Mouse (Mus musculus) CD4-positive helper T cell, adult 2 months (primary cell): ENCODE measurements around the gene Nalcn.
"Not testable (repeated sequence)": the region's sequence is repeated elsewhere in the genome, so short reads cannot be mapped to it uniquely, and the experiment has no call there.

Source experiments
- DNase-seq: peaks from one replicate; pipeline ENCODE4 v3.0.0-alpha.2; 2012; ENCODE audit warnings: low read depth, missing footprints, low spot score

Nalcn gene

DNA sequence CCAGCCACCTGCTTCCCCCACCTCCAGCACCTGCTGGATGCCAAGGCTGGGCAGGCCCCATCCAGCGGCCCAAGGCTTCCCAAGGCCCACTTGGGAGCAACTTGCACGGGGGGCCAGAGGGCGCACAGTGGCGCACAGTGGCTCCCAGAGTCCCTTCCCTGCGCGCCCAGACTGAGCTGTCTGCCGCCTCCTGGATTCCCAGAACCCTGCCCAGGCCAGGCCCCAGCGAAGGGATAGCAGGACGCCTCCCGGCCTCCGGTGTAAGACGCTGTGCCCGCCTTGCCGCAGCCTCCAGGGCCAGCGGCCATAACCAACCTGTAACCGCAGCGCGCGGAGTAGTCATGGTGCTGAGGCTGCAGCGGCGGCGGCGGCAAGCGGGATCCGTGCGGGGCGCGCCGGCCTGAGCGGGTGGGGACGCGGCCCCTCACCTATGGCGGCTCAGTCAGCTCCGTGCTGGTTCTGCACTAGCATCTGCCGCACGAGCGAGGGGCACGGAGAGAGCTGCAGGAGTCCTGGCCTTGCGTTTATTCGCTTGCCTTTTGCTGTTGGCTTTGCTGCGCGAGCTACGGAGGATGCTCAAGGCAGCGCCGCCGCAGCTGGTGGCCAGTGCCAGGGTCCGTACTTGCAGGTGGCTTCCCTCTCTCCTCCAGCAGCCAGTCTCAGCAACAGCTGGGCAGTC lies at the start of gene Nalcn:
Nalcn (minus strand) TSS at position 644 of the 679 bp plus-strand sequence.
- no peak for DNase-seq

DNA sequence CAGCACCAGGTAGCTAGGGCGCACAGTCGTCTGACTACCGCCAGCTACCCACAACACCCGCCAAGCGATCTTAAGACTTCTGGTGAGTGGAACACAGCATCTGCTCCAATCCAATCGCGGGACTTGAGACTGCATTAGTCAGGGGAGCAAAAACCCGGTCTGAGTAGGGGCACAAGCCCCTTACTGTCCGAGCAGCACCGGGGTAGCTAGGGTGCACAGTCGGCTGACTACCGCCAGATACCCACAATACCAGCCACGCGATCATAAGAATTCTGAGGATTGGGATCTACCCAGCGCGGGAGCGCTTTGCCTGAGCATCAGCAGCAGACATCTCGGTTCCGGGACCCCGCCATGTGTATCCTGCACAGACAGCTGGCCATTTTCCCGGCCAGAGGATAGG lies 44.1 kb upstream of the Nalcn start:
- DNase-seq = not testable (repeated sequence)

DNA sequence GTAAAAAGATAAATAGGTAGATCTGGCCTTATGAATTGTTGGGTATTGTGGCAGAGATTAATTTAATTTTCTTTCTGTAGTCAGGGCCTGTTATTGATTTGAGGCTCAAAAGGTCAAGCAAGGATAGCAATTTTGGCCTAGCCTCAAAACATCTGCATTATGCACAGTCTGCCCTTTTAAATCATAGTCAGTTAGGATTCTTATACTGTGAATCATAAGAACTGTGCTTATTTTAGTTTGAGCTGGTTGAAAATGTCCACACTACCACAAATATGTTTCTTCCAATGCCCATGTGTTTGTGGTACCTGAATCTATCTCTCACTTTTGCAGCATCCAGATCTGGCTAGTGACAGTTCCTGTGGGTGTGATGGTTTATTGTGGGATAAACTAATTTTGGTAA lies 37.5 kb upstream of the Nalcn start:
- DNase-seq = no peak

DNA sequence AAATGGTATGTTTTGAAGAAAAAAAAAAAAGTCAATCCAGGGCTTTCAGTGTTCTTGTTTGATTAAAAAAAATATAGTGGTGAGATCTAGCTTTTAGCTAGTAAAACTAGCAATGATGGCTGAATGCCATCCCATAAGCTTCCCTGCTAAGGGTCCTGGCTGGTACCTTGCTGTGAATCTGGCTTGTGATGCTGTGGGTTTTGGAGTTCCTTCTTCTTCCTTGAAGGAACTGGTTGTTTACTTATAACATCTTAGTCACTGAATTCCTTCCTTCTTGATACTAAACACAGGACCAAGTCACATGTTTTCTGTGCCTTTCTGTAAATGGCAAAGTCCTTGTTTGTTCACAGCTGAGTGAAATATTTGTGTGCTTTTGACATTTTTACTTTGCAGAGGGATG lies 36.3 kb upstream of the Nalcn start:
- no peak for DNase-seq

DNA sequence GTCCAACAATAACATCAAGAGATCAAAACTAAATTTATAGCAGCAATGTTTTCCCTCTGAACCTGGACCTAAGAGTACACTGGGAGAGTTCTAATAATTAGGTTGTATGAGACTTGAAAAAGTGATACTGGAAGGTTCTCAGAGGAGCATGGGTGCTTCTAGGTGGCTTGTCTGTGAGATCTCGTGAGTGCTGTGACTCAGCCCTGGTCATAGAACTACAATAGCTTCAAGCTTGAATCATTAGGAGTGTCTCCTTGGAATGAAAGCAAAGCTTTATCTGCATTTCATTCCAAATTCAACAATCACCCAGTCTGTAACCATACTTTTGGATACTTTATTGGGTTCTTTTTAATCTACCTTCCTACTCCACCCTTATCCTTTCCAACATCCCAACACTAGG lies 35.4 kb upstream of the Nalcn start:
- DNase-seq = no peak

DNA sequence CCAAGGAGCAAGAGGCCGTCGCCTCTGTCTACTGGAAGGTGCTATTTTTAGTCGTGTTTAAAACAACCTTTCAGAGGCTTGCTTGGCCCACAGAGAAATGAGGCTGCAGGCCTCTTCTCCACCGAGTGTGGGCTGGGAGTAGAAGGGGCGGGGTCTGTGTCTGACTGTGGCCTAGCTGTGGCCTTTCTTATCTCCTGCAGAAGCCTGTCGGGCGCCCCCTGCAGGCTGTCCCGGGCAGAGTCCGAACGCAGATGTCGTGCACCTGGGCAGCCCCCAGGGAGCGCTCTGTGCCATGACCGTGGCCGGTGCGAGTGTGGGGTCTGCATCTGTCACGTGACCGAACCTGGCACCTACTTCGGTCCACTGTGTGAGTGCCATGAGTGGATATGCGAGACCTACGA lies 34.1 kb upstream of the Nalcn start:
- no peak for DNase-seq

DNA sequence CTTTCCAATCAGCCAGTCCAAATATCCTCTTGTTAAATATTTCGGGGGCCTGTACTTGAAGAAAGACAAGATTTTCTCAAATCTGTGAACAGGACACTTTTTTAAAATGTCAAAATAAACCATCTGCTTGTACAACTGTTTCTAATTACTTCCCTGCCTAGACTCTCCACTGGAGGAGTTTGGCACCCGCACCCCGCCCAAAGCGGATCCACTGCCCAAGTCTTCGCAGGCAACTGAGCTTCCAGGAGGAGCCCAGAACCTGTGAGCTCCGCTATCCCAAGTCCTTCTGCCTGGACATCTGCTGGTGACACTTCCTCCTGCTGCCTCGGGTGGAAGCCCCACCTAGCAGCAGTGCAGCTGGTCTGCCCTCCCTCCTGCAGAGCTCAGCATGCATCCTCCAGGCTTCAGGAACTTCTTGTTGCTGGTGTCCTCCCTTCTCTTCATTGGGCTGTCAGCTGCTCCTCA lies 33.0 kb upstream of the Nalcn start, which contains the start of gene Itgbl1:
Itgbl1 (plus strand) TSS at position 51 of the 465 bp plus-strand sequence.
- DNase-seq = no peak

DNA sequence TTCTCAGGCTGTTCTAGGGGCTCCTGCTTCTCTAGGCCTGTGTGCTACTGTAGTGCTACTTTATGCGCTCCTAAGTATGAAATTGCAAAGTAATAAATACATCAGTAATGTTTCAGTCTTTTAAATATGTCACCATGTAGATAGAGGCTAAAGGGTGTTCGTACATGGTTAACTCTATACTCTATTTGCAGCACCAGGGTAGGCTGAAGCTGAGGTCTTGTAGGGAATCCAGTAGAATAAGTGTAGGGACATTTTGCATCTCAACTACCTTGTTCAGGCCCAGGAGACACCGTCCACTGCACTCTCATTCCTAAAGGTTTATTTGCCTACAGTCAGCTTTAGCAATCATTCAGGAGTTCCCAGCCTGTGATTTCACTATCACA lies 227 bp upstream of the Nalcn start:
- no peak for DNase-seq

DNA sequence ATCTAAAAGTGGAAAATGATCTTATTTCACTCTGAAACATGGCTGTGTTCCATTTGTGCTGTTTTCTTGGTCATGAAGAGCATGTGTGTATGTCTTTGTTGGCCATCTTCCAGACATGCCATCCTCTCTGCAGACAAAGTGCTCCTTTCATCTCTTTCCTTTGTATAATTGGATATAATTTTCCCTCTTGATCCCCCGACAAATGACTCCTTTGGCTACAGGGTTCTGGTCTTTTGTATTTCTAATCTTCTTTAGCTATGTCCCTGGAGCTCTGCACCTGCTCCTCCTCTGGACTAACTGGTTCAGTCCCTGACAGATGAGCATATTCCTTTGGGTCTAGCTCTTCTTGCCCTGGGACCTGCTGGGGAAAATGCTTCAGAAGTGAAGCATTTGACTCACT lies 4.0 kb downstream of the Nalcn start:
- DNase-seq = no peak

DNA sequence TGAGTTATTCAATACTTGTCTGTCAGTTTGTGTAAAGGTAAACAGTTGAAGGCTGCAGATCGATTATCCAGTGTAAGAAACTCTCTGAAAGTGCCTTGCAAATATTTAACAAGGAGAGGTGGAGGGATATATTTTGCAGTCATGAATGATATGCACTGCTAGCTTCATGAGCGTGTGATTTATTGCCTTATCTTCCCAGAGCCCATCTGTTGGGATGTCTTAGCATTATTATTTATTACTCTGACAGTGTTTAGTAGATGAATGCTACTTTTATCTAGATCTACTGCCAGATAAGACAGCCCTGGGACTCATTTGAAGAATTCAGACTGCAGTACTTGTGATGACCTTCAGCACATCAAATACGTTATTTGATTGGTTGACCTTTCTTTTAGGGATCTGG lies 31.7 kb downstream of the Nalcn start:
- no peak for DNase-seq

DNA sequence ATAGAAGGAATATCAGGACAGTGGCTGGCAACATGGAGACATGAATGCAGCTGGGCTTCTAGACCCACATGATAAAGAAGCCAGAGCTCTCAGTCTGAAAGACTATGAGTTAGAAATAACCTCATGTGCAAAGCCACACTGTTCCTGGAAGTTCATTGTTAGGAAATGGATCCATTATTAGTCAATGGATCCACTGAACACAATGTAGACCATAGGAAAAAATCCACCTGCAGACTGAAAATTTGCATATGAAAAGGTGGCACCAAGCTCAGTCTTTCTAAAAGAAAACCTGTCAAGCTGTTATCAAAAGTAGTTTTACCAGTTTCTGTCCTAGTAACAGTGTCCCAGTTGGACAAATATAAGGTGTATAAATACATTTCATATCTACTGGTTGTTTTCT lies 39.5 kb downstream of the Nalcn start:
- DNase-seq = no peak

DNA sequence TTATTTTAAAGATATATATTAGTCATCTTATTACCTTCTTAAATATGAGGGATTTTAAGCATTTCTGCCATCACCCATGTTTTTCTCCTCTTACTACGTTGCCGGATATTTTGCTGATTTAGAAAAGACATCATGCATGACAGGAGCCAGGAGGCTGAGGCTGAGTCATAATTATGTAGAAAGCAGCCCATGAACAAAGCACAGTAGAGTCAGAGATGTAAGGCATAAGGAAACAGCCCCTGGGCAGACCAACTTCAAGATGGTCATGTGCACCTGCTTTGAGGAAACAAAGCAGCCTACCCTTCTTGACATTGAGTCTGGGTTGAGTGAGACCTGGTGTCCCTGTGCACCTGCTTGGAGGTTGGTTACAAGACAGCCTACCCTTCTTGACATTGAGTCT lies 44.5 kb downstream of the Nalcn start:
- no peak for DNase-seq

DNA sequence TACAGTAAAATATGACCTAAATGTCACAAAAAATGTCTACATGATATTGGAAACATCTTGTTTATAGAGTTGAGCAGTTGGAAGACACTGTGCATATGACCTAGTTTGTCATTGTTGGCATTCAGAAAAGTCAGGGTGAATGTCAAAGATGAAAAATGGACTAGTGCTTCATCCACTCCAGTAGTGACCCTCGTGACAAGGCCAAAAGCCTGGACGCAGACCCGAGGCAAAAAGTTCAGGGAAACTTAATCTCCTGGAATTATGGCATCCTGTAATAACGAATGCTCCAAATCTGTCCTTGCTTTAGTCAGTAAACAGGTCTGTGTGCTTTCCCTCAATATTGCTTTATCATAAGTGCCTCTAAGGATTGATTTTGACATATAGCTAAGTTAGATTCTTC lies 51.6 kb downstream of the Nalcn start:
- no peak for DNase-seq

DNA sequence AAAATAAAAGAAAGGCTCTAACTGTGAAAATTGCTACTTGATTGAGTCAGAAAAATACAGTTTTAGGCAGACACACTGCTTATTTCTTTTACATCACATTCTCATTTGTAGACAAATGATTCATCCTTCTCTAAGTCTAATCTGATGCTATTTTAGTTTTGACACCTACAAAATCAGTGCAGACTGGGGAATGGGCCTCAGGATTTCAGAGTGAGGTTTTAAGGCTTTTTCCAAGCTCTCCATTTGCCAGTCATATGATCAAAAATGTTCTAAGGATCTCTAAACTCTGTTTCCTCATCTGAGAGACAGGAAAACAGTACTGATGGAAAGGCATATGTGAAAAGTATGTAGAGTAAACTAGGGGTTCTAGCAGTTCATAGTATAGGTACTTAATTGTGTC lies 52.0 kb downstream of the Nalcn start:
- DNase-seq = no peak

DNA sequence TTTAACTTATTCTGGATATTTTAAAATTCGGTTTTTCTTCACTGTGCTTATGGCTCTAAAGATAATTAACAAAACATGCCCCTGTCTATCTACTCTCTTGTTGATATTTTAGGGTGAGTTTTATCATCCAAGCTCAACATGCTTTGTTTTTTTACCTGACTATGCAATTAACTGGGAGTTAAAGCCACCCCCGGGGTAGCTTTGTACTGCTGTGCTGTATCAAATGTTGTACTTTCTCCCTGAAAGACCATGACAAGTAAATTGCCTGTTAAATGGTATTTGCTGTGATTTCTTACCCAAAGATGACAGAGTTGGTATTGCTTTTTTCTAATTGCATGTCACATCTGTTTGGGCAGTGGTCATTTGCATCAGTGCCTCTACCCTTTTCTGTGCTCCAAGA lies 60.3 kb downstream of the Nalcn start:
- no peak for DNase-seq

DNA sequence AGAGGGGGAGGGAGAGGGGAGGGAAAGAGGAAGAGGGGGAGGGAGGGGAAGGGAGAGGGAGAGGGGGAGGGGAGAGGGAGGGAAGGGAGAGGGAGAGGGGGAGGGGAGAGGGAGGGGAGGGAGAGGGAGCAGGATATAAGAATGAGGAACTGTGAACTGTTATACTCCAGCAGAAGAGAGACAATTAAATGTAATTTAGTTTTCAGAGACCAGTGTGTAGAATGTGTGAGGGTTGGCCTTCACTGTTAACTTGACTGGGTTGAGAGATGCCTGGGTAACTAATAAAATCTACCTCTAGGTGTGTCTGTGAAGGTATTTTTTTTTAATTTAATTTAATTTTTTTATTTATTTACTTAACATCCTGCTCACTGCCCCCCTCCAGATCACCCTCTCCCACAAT lies 71.4 kb downstream of the Nalcn start:
- no peak for DNase-seq

DNA sequence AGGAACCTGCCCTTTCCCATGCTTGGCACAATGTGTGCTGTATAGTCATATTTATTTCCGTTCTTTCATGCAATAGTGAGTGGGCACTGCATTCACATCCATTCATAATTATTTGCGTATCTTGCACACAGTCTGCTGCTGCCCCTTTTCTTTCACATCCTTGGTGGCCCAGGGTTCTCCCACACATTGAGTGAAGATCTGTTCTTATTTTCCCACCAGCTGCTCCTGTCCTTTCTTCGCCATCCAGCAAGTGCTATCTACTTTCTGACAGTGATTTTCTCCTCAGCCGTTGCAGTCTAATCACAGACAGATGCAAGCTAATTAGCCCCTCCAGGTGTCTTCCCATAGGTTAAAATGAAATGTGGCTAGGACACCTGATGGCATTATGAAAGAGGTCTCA lies 72.0 kb downstream of the Nalcn start:
- no peak for DNase-seq

DNA sequence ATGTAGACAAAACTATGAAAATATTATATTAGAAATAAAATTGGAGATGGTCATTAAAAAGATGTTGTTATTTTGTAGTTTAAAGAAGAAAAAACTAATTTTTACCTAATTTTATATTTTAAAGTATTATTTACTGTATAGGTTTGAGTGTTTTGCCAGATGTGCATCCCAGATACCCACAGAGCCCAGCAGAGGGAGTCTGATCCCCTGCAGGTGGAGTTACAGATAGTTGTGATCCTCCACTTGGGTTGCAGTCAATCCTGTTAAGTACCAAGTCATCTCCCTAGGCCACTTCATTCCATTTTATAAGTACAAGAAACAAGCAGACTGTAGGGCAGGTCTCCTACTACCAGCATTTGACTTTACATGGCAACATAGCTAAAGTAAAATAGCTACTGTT lies 84.6 kb downstream of the Nalcn start:
- DNase-seq = no peak

DNA sequence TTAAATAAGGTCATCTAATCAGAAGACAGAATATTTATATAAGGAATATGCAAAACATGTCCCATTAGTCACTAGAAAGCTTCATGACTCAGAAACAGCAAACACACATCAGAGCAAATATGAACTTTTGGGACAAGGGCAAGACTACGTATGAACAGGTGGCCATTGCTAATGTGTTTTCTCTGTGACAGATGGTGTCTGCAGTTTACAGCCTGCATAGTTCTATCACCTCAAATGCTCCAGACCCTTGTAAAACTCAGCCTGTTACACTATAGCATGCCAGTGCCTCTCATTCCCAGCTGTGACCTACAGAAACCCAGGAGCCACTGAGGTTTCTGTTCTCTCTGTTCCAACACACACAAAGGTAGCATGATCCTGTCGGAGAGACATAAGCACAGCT lies 91.3 kb downstream of the Nalcn start:
- DNase-seq = no peak

DNA sequence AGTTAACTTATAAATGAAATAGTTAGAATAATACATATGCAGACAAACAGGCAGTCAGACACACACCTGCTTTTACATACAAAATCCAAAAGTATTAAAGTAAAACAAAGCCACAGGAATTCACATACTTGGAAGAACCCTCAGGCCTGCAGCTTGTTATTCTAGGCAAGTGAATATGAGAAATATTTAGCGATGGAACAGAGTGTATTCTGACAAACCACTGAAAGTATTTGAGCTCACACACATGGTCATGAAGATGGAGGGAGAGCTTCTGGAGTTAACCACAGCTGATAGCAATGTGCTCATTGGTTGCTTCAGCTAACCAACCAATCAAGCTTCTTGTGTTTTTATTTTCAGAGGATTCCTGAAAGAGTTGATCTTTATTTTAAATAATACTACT lies 93.9 kb downstream of the Nalcn start:
- no peak for DNase-seq

DNA sequence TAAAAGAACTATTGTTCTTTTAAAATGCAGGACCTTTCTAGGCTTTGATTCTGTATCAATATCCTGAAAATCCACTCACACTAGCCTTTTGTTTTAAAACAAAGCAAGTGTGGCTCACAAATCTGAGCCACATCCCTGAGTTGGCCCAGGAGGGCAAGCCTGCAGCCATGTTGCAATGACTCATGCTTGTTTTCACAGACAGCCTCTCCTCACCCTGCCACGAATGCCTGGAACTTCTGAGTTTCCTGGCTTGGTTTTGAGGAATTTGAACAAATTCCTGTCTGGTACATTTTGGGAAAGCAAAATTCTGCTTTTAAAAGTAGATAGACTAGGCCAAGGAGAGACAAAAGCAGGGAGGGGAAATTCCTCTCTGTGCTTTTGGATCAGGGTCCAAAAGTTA lies 95.7 kb downstream of the Nalcn start:
- no peak for DNase-seq

DNA sequence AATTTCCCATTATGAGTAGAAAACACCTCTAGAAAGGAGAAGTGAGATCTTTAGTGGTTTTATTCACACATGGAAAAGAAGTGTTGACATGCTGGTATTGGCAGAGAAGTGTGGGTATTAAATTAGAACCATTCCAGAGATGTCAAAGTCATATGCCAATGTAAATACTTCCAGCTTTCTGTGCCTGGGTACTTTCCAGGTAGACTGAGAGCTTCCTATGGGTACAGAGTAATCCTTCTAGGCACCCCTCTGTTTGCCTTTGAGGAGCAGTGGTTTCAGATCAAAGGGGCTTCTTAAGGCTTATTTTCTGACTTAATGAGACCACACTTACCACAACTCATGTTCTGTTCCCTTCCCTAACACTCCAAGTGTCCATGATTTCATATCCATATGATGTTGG lies 97.8 kb downstream of the Nalcn start:
- no peak for DNase-seq

DNA sequence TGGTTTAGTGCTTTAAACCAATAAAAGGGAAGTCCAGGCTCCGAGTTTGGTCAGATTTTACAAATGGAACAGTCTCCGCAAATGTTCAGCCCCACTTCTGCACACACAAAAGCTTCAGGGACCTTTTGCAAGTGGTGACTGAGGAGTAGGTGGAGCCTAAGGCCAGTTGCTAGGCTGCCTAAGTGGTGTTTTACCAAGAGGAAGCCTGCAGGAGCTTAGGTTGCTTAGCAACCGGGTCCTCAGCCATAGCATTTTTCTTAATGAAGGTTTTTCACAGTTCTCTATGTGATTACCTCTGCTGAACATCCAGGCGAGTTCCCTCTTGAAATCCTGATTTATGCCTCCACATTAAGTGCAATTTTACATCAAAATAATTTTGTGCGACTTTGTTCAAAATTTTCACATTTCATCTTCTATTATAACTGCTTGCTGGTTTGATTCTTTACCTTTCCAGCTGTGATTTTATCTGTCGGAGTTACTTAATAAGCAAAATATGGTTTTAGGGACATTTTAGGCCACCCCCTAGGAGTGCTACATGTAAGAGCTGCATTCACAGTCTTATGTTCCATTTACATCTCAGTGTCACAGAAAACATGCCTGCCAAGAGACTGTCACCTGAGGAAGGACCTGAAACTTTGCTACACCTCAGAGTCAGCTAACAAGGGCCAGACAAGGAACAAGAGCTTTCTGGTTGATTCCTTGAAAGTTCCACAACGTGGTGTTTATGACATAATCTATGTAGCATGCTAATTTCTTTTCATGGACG lies 113.4 kb downstream of the Nalcn start:
- DNase-seq = no peak
